Mouse (Mus musculus): Measurements from ENCODE around the gene 5031439G07Rik.

DNA sequence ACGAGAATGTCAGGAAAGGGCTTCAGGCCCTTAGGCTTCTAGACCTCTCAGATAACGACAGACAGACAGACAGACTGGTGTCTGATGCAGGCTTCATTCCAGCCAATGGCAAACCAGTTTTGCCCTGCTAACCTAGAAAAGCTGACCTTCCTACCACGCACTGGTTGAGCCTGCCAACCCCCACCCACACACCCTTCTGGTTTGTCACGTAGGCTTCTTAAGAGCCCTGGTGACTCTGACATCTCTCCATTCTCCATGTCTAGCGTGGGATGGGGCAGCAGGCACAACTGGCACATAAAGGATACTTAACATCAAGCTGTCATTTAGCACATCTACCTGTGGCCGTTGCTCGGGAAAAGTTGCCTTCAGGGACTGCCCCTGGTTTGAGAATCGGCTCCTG is 21.3 kb upstream of the 5031439G07Rik start:
- no peak for TF ChIP-seq TAL1 (IDR thresholded peaks at IDR 0.05; ENCODE audit: low read length)
- no peak for TF ChIP-seq GATA1 (IDR thresholded peaks at IDR 0.05; ENCODE audit: low read length)
